Mouse (Mus musculus) granulocyte monocyte progenitor cell, adult 5-6 weeks (primary cell): Measurements from ENCODE around the gene Colgalt2. TPM values are rescaled to one million over a fixed set of nuclear protein-coding genes. Genes with fewer than 3 reads are reported as not detected.

Experiments used
- total RNA-seq, 2 experiments: library from RNA; stranded (forward) in 1 of 2; stranded (reverse) in 1 of 2; fragments of 200-712, 200-1000 nt in 1 of 2; fragments of >200 nt in 1 of 2; fragmentation: Nextera tagmentation in 1 of 2; gene quantifications; 2 replicates each; pipeline ENCODE4 v1.2.3; 2014 to 2017

The Colgalt2 gene
- total RNA-seq, 2 experiments from 2014 or later = not detected

Other genes with a start within 250 kb of the Colgalt2 start
- 52.9 and 57.0 TPM in 2 replicates for gene Tsen15, start 13.1 kb upstream of the Colgalt2 start, total RNA-seq (2014; fragmentation: Nextera tagmentation)
- gene Tsen15, start 13.1 kb upstream of the Colgalt2 start, total RNA-seq (2017) = 26.9 and 39.7 TPM in 2 replicates